Mouse (Mus musculus) retina, embryonic 14.5 days (tissue): ENCODE results near the gene Mfap1b.

Experiments used
- DNase-seq: peaks from one replicate; pipeline ENCODE4 v3.0.0-alpha.2; 2015; ENCODE audit warnings: low spot score

Gene Mfap1b

GRCm38 (mm10) chr2:121434854-121435253 lies 39.0 kb downstream of the Mfap1b start:
- DNase-seq, result peak; percentile 74

GRCm38 (mm10) chr2:121425890-121426289 lies 48.0 kb downstream of the Mfap1b start:
- no peak for DNase-seq

- no peak for DNase-seq
These were observed 50.7 kb downstream of the Mfap1b start for GRCm38 (mm10) chr2:121423166-121423565.

GRCm38 (mm10) chr2:121418476-121418875 lies 55.4 kb downstream of the Mfap1b start:
- no peak for DNase-seq

- DNase-seq, result no peak
These were observed 57.5 kb downstream of the Mfap1b start for GRCm38 (mm10) chr2:121416356-121416755.

- DNase-seq, result no peak
These were observed 58.3 kb downstream of the Mfap1b start for GRCm38 (mm10) chr2:121415591-121415990.

- DNase-seq, result no peak
These were observed 58.8 kb downstream of the Mfap1b start for GRCm38 (mm10) chr2:121415103-121415502.

- peak; percentile 45 for DNase-seq
These were observed 59.7 kb downstream of the Mfap1b start for GRCm38 (mm10) chr2:121414139-121414685.

GRCm38 (mm10) chr2:121413387-121414042 lies 60.4 kb downstream of the Mfap1b start, which contains the start of the genes Pdia3 and Catsper2:
Pdia3 (plus strand) TSS chr2:121413775.
Catsper2 (minus strand) TSS chr2:121413792.
- DNase-seq, result peak; percentile 97

GRCm38 (mm10) chr2:121412843-121413386 lies 61.0 kb downstream of the Mfap1b start:
- DNase-seq, result no peak
